Mouse (Mus musculus): Measurements from ENCODE around the gene Mthfr. TPM values are rescaled to one million over a fixed set of nuclear protein-coding genes. Genes with fewer than 3 reads are reported as not detected.
A peak's percentile ranks its signal among the peaks of the same experiment; 100 is the strongest.

Mthfr gene
- polyA plus RNA-seq, 1 experiment = 32.2 TPM

GRCm38 (mm10) chr4:148085131-148085906 is 46.4 kb downstream of the Mthfr start:
- Histone ChIP-seq H3K4me1 (ENCODE audit: control insufficient read depth, insufficient read depth, low read length) (no peaks in the 10 kb centered on the region), H3K27ac (ENCODE audit: insufficient read depth, low read length) (no peak overlapping the region), H3K4me3 (ENCODE audit: insufficient read depth, low read length) (no peak overlapping the region)
- TF ChIP-seq POLR2A (IDR thresholded peaks at IDR 0.05; ENCODE audit: extremely low read depth, insufficient read depth, low read length) (no peak), CTCF (IDR thresholded peaks at IDR 0.05; ENCODE audit: extremely low read depth, insufficient read depth, low read length) (no peak)

GRCm38 (mm10) chr4:148085907-148086305 is 47.0 kb downstream of the Mthfr start:
- Histone ChIP-seq H3K4me3 (ENCODE audit: insufficient read depth, low read length) (no peak overlapping the region), H3K4me1 (ENCODE audit: control insufficient read depth, insufficient read depth, low read length) (no peaks in the 10 kb centered on the region), H3K27ac (ENCODE audit: insufficient read depth, low read length) (no peak overlapping the region)
- TF ChIP-seq CTCF (IDR thresholded peaks at IDR 0.05; ENCODE audit: extremely low read depth, insufficient read depth, low read length) = no peak
- TF ChIP-seq POLR2A (IDR thresholded peaks at IDR 0.05; ENCODE audit: extremely low read depth, insufficient read depth, low read length) = no peak

GRCm38 (mm10) chr4:148087091-148087906 is 48.4 kb downstream of the Mthfr start:
- no peak overlapping the region for H3K27ac ChIP-seq (ENCODE audit: insufficient read depth, low read length)
- TF ChIP-seq CTCF (IDR thresholded peaks at IDR 0.05; ENCODE audit: extremely low read depth, insufficient read depth, low read length) = no peak
- TF ChIP-seq POLR2A (IDR thresholded peaks at IDR 0.05; ENCODE audit: extremely low read depth, insufficient read depth, low read length) = no peak
- peak overlapping the region; percentile 7 for H3K4me3 ChIP-seq (ENCODE audit: insufficient read depth, low read length)
- no peaks in the 10 kb centered on the region for H3K4me1 ChIP-seq (ENCODE audit: control insufficient read depth, insufficient read depth, low read length)

- H3K27ac ChIP-seq (ENCODE audit: insufficient read depth, low read length) = no peak within 1 kb of the TSS
- no peaks in the 10 kb centered on the region for H3K4me1 ChIP-seq (ENCODE audit: control insufficient read depth, insufficient read depth, low read length)
- no peak for TF ChIP-seq CTCF (IDR thresholded peaks at IDR 0.05; ENCODE audit: extremely low read depth, insufficient read depth, low read length)
- peak; percentile 30; the same call in 1 of the 2 replicates for TF ChIP-seq POLR2A (IDR thresholded peaks at IDR 0.05; ENCODE audit: extremely low read depth, insufficient read depth, low read length)
- H3K4me3 ChIP-seq (ENCODE audit: insufficient read depth, low read length) = peak within 1 kb of the TSS; percentile 7
Measured at GRCm38 (mm10) chr4:148087907-148088527, 49.1 kb downstream of the Mthfr start, which contains the start of gene Agtrap. TSS of gene Agtrap (minus strand) at chr4:148088031.

GRCm38 (mm10) chr4:148089166-148089565 is 50.3 kb downstream of the Mthfr start:
- TF ChIP-seq CTCF (IDR thresholded peaks at IDR 0.05; ENCODE audit: extremely low read depth, insufficient read depth, low read length) (no peak), POLR2A (IDR thresholded peaks at IDR 0.05; ENCODE audit: extremely low read depth, insufficient read depth, low read length) (no peak)
- no peak overlapping the region for H3K4me3 ChIP-seq (ENCODE audit: insufficient read depth, low read length)
- no peaks in the 10 kb centered on the region for H3K4me1 ChIP-seq (ENCODE audit: control insufficient read depth, insufficient read depth, low read length)
- no peak overlapping the region for H3K27ac ChIP-seq (ENCODE audit: insufficient read depth, low read length)

GRCm38 (mm10) chr4:148091181-148091580 is 52.3 kb downstream of the Mthfr start:
- Histone ChIP-seq H3K4me1 (ENCODE audit: control insufficient read depth, insufficient read depth, low read length) (no peaks in the 10 kb centered on the region), H3K27ac (ENCODE audit: insufficient read depth, low read length) (no peak overlapping the region), H3K4me3 (ENCODE audit: insufficient read depth, low read length) (no peak overlapping the region)
- no peak for TF ChIP-seq CTCF (IDR thresholded peaks at IDR 0.05; ENCODE audit: extremely low read depth, insufficient read depth, low read length)

- no peak overlapping the region for H3K27ac ChIP-seq (ENCODE audit: insufficient read depth, low read length)
- no peak overlapping the region for H3K4me3 ChIP-seq (ENCODE audit: insufficient read depth, low read length)
- H3K4me1 ChIP-seq (ENCODE audit: control insufficient read depth, insufficient read depth, low read length) = no peaks in the 10 kb centered on the region
- TF ChIP-seq POLR2A (IDR thresholded peaks at IDR 0.05; ENCODE audit: extremely low read depth, insufficient read depth, low read length) (no peak), CTCF (IDR thresholded peaks at IDR 0.05; ENCODE audit: extremely low read depth, insufficient read depth, low read length) (no peak)
Measured at GRCm38 (mm10) chr4:148092551-148093271, 53.8 kb downstream of the Mthfr start.

GRCm38 (mm10) chr4:148094161-148094560 is 55.3 kb downstream of the Mthfr start:
- Histone ChIP-seq H3K27ac (ENCODE audit: insufficient read depth, low read length) (no peak overlapping the region), H3K4me3 (ENCODE audit: insufficient read depth, low read length) (no peak overlapping the region), H3K4me1 (ENCODE audit: control insufficient read depth, insufficient read depth, low read length) (no peaks in the 10 kb centered on the region)
- TF ChIP-seq CTCF (IDR thresholded peaks at IDR 0.05; ENCODE audit: extremely low read depth, insufficient read depth, low read length) (no peak), POLR2A (IDR thresholded peaks at IDR 0.05; ENCODE audit: extremely low read depth, insufficient read depth, low read length) (no peak)

- no peak overlapping the region for H3K27ac ChIP-seq (ENCODE audit: insufficient read depth, low read length)
- TF ChIP-seq CTCF (IDR thresholded peaks at IDR 0.05; ENCODE audit: extremely low read depth, insufficient read depth, low read length) (no peak), POLR2A (IDR thresholded peaks at IDR 0.05; ENCODE audit: extremely low read depth, insufficient read depth, low read length) (no peak)
- no peaks in the 10 kb centered on the region for H3K4me1 ChIP-seq (ENCODE audit: control insufficient read depth, insufficient read depth, low read length)
- no peak overlapping the region for H3K4me3 ChIP-seq (ENCODE audit: insufficient read depth, low read length)
Measured at GRCm38 (mm10) chr4:148095081-148095480, 56.2 kb downstream of the Mthfr start.

Data from cortical plate, adult 2 months (tissue).